Mouse (Mus musculus): ENCODE data around the gene Usp17le.
"Not testable (repeated sequence)": the region's sequence is repeated elsewhere in the genome, so short reads cannot be mapped to it uniquely, and the experiment has no call there.

Usp17le gene

DNA sequence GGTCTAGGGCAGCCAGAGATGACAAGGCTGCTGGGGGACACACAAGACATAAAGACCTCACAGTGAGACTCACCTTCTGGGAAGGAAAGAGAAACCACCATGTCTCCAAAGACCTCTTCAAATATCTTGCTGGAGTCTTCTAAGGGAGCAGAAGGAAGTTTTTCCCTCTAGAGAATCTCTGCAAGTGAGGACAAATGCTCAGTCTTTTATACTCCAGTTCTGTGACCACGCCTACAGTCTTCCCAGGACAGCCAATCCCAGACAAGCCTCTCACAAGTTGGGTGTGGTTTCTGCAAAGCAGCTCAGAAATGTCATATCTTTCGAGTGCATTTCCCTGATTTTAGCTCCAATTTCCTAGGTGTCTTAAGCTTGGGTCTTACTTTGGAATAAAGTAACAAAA lies at the start of gene Usp17le:
Usp17le (minus strand) TSS at position 101 of the 400 bp plus-strand sequence.
- not testable (repeated sequence) for DNase-seq (ENCODE audit: low spot score in 2 of 2)

DNA sequence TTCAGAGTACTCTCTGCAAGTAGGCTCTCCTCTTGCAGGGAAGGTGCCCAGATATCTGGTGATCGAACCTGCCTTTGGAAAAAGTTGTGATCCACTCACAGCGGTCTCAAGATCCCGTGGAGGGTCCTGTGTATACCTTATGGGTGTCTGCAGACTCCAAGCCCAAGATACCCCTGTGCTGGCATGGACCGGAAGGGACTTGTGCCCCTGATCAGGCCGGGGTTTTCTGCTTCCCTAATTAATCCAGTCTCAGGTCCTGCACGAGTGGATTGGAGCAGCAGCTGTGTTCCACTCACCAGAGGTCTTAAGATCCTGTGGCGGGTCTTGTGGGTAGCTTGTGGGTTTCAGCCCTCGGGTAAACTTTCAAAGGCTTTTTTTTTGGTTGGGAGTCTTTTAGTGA lies 33.1 kb upstream of the Usp17le start:
- not testable (repeated sequence) for DNase-seq (ENCODE audit: low spot score in 2 of 2)

DNA sequence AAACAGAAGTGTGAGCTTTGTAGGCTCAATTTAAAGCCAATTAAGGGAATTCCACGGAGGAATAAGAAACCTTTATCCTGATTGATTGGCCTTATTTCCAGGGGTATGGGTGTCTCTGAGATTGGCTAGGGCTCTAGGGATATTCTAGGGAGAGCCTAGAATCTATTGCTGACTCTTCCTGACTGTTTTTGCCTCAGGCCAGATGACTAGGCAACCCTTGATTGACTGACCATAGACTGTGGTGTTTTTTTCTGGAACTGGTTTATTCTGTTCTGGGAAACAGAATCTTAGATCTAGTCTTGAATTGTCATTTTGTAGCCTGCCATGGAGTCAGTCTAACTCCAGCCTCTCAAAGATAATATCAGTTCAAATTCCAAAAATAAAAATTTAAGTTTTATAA lies 13.5 kb upstream of the Usp17le start:
- no peak for DNase-seq (ENCODE audit: low spot score in 2 of 2)

Data from spleen, postnatal 14 days (tissue).